Mouse (Mus musculus): ENCODE results near the gene Rhobtb3. TPM values are rescaled to one million over a fixed set of nuclear protein-coding genes. Genes with fewer than 3 reads are reported as not detected.
"Not testable (repeated sequence)": the region's sequence is repeated elsewhere in the genome, so short reads cannot be mapped to it uniquely, and the experiment has no call there.

Gene Rhobtb3
- total RNA-seq, 2 experiments from 2014 or later: 40.1 to 43.0 TPM

- DNase-seq (ENCODE audit: low spot score in 2 of 2): no peak
Observed at GRCm38 (mm10) chr13:75852027-75852426, 91.7 kb downstream of the Rhobtb3 start.

DNA sequence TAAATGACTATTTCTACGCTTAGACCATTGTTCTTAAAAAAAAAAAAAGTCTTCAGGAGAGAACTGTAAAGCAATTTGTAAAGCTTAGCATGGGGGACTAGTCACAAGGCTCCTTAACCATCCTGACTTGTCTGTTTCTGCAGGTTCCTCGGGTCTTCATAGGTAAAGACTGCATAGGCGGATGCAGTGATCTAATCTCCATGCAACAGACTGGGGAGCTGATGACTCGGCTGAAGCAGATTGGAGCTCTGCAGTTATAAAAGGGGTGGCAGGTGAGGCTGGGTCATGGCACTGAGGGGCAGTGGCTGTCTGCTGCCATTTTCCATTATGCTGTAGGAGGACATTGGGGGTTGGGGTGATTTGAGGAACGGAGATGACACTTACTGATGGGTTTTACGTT, 96.7 kb downstream of the Rhobtb3 start:
- DNase-seq (ENCODE audit: low spot score in 2 of 2): no peak

DNA sequence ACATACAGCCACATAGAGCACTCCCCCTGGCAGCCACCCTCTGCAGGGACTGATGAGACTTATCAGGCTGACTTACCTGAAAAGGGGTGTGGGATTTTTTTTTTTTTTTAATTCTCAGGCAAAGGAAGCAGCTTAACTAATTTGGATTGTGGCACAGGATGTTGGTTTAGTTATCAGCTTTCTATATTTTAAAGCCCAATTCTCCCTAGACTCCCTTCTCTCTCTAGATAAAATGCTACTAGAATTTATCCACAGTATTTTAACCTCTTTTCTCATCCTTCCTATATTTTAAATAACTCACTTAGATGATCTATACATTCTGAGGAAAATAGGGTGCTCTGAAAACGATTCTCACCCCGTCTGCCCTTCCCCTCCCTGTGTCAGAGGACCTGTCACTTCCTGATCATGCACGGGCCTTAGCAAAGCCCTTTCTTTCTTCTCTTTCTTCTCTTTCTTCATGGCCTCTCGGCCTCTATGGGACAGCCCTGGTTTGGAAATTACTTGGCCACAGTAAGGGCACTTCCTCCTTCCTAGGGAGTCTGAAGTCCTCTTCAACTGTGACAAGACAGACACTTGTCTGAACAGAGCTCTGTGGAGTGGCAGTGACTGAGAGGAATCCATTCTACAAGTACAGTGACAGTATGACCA, 98.1 kb downstream of the Rhobtb3 start:
- no peak for DNase-seq (ENCODE audit: low spot score in 2 of 2)

DNA sequence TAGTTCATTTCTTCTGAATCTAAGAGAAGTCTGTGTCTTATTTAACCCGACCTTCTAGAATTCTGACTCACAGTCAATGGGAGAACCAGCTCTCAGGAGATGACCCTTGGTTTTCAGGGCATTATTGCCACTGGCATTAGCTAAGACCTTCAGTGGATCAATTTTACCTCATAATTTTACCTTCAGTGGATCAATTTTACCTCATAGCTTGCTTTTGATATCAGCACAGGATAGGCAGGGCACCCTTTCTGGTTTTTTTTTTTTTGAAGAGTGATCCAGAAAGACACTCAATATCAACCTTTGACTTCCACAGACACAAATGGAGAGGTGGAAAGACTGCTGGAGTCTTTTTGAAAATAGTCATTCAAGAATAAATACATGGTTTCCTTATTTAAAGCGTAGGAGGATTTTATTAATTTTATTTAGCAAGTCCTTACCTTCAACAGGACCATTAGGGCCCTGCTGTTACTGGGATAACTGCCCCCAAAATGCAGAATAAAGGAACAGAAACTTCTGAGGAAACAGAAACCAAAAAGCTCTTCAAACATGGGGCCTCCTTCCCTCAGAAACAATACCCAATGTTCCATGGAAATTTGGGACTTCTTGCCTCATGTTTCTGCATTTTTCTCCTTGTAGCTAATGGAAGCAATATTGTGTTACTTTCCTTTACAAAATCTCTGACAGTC, 98.7 kb downstream of the Rhobtb3 start:
- no peak for DNase-seq (ENCODE audit: low spot score in 2 of 2)

GRCm38 (mm10) chr13:75843993-75844683, 99.6 kb downstream of the Rhobtb3 start:
- no peak for DNase-seq (ENCODE audit: low spot score in 2 of 2)

- DNase-seq (ENCODE audit: low spot score in 2 of 2): no peak
Observed at GRCm38 (mm10) chr13:75843331-75843730, 100.4 kb downstream of the Rhobtb3 start.

GRCm38 (mm10) chr13:75841950-75842349, 101.8 kb downstream of the Rhobtb3 start:
- DNase-seq (ENCODE audit: low spot score in 2 of 2): no peak

- DNase-seq (ENCODE audit: low spot score in 2 of 2): peak in 1 of 2 experiments; percentile 14
Observed at GRCm38 (mm10) chr13:75840752-75841285, 102.9 kb downstream of the Rhobtb3 start.

DNA sequence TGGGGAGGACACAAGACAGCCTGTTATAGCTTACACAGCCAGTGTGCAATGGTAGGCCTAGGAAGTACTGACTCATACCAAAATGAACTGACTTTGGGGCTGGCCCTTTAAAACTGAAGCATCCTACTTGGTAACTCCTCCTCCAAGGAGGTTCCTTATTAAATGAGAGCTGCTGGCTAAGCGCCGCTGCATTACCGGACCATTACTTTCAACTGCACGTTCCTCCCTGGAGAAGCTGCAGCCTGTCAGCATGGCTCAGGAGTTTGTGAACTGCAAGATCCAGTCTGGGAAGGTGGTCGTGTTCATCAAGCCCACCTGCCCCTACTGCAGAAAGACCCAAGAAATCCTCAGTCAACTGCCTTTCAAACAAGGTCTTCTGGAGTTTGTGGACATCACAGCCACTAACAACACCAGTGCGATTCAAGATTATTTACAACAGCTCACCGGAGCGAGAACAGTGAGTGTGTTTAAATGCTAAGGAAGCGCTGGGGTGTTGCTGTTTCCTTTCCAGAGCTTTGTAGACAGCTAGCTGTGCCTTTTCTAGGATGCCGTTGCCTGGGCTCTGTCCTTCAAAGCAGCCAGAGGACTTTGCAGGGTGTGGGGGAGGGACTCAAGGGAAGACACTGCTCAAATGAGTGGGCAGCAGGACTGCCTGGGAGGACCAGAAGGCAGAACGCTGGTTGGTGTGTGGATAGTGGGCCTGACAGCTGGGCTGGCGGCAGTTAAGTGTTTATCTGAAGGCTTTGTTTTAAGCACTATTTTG, 103.8 kb downstream of the Rhobtb3 start, which contains the start of gene Glrx:
Gene Glrx, plus strand, starts transcription at position 150 of the 763 bp plus-strand sequence.
- DNase-seq (ENCODE audit: low spot score in 2 of 2): peak in 1 of 2 experiments; percentile 69

GRCm38 (mm10) chr13:75838506-75838905, 105.2 kb downstream of the Rhobtb3 start:
- no peak for DNase-seq (ENCODE audit: low spot score in 2 of 2)

GRCm38 (mm10) chr13:75835461-75835860, 108.3 kb downstream of the Rhobtb3 start:
- no peak for DNase-seq (ENCODE audit: low spot score in 2 of 2)

DNA sequence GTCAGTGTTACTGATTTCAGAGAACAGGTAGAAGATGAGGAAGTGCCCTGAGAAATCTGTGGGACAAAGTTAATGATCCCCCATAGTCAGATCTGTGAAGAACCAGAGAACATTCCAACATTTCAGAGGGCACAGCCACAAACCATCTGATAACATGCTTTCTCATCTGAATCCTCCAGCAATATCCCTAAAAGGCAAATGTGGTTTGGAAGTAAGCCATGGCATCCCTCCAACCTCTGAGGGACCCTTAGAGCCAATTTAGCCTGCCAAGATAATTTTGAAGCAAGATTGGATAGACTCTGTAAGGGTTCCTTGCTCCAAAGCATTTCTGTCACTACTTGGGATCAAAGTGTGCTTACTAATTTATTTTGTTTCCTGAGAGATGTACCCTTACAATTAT, 110.2 kb downstream of the Rhobtb3 start:
- peak in 1 of 2 experiments; percentile 24 for DNase-seq (ENCODE audit: low spot score in 2 of 2)

DNA sequence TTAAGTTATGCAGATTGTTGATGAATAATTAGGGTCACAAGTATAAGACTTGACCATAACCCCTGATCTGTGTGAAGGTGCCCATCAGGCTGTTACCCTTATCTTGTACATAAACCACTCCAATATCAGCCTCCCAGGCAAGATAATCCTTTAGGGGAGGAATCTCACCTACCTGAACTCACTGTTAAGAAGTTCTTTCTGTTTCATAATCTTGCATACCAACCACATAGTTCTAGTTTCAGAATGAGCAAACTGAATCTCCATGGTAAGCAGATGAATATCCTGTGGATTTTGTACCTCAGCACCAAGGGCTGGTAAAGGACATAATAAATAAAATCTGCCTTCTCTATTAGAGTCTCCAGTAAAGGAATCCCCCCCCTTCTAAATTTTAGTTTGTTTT, 111.0 kb downstream of the Rhobtb3 start:
- no peak for DNase-seq (ENCODE audit: low spot score in 2 of 2)

- DNase-seq (ENCODE audit: low spot score in 2 of 2): no peak
Observed at GRCm38 (mm10) chr13:75831710-75832109, 112.0 kb downstream of the Rhobtb3 start.

- no peak for DNase-seq (ENCODE audit: low spot score in 2 of 2)
Observed at GRCm38 (mm10) chr13:75830708-75831107, 113.0 kb downstream of the Rhobtb3 start.

DNA sequence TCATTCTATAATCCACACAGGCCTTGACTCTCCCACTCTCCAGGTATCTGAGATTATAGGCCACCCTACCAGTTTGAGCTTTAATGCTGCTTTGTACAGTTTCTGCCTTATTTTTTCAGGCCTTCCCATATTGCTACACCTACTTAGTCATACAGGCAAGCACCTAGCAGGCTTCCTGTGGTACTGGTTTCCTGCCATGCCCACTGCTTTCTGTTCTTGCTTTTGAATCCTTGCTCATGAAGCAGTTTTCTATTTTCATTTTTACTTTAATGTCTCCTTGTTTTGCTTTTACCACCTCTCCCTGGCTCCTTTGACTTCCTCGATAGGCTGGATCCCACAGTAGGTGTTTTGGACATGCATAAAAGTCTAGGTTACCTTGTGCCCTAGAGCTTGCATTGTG, 118.3 kb downstream of the Rhobtb3 start:
- DNase-seq (ENCODE audit: low spot score in 2 of 2): no peak

DNA sequence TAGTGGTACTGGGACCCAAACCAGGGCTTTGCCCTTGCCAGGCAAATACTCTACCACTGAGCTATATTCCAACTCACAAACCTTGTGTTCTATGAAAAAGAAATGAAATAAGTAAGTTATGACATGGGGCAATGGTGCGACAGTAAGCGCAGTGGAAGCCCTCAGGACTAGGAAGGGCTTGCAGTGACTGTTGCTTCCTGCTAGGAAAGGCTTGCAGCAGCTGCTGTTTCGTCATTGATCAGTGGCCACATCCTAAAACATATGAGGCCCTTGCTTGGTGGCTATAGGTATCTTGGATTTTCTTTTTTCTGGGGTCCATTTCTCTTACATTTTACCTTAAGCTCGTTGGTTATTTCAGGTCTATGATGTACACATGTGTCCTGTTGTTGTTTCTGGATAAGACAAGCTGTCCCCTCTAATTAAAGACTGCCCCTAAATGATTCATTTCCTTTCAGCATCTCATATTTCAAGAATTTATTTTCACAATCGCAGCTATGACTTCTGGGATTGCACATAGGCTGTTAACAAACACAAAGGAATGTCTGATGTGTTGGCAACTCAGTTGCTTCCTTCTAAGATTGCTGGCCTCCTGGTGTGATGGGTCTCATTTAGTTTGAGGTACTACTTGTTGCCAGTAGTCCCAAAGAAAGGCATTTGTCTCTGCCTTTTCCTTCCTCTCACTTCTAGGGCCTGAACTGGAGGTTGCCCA, 119.0 kb downstream of the Rhobtb3 start:
- no peak for DNase-seq (ENCODE audit: low spot score in 2 of 2)

GRCm38 (mm10) chr13:75823201-75823600, 120.5 kb downstream of the Rhobtb3 start:
- no peak for DNase-seq (ENCODE audit: low spot score in 2 of 2)

DNA sequence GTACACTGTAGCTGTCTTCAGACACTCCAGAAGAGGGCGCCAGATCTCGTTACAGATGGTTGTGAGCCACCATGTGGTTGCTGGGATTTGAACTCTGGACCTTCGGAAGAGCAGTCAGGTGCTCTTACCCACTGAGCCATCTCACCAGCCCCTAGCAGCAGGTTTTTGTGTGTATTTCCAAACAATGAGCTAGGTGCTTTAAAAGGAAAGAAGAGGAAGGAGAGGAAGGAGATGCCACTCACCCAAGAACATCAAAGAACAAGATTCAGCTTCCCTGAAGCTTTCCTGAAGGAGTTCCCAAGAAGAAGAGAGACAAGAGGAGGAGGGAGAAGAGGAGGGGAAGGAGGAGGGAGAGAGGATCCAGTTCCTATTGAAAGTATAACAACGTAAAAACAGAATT, 121.4 kb downstream of the Rhobtb3 start:
- DNase-seq (ENCODE audit: low spot score in 2 of 2): not testable (repeated sequence)

DNA sequence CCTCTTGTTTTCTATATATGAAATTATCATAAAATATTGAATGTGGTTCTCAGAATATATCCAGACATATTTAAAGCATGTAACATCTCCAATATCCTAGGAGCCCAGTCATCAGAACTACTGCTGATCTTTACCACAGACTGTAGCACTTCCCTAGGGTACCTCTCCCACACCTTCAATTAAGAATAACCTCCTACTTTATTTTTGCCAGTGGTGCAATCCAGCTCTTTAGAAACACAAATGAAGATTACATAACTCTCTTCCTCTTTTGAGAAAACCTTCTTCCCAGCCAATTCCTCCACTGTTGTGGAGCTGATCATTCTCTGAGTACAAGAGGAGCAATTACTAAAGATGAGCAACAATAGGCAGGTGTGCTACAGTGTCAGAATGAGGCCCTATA, 123.8 kb downstream of the Rhobtb3 start:
- DNase-seq (ENCODE audit: low spot score in 2 of 2): no peak
